Mouse (Mus musculus) G1E (cell line): Measurements from ENCODE around the gene Cobl.

Experiments used
- CTCF ChIP-seq: IDR thresholded peaks from 2 replicates; pipeline ENCODE4 v1.5.1; 2012; ENCODE audit warnings: low read depth, low read length, inconsistent platforms, mixed read lengths
- GATA1 ChIP-seq: IDR thresholded peaks from 2 replicates; pipeline ENCODE4 v1.6.1; 2012; ENCODE audit warnings: borderline replicate concordance, low read length, inconsistent platforms, mixed read lengths
- POLR2AphosphoS5 ChIP-seq: IDR thresholded peaks from 2 replicates; pipeline ENCODE4 v1.6.1; 2012; ENCODE audit warnings: low read depth, low read length, inconsistent platforms; ENCODE audit not compliant: insufficient replicate concordance
- TAL1 ChIP-seq: conservative IDR thresholded peaks from 2 replicates; pipeline ENCODE4 v1.6.1; 2012; ENCODE audit warnings: low read depth, low read length, inconsistent platforms, mixed read lengths

GRCm38 (mm10) chr11:12411950-12412349, 52.8 kb downstream of the Cobl start:
- TF ChIP-seq CTCF (no peak), GATA1 (no peak), POLR2AphosphoS5 (no peak), TAL1 (no peak)
